Mouse (Mus musculus) intestine, embryonic 16.5 days (tissue): ENCODE measurements around the gene Serpina1d. TPM values are rescaled to one million over a fixed set of nuclear protein-coding genes. Genes with fewer than 3 reads are reported as not detected.

ENCODE experiments used
- polyA plus RNA-seq: library from polyadenylated mRNA; unstranded; fragments of >200 nt; fragmentation: Nextera tagmentation; extraction: Ambion mirVana; gene quantifications from 2 replicates; pipeline ENCODE4 v1.2.1, GENCODE M21; 2015

Serpina1d gene
- polyA plus RNA-seq, 1 experiment from 2014 or later = 18.2 TPM

Other genes with a start within 250 kb of the Serpina1d start
- gene Ppp4r4, start 241.3 kb downstream of the Serpina1d start, polyA plus RNA-seq = 0.76 TPM in 2 replicates
- gene Serpina10, start 142.1 kb downstream of the Serpina1d start, polyA plus RNA-seq = 1.3 and 1.9 TPM in 2 replicates
- 53.8 and 90.3 TPM in 2 replicates for gene Serpina6, start 116.4 kb downstream of the Serpina1d start, polyA plus RNA-seq
- 0.09 and 0.31 TPM in 2 replicates for gene Serpina16, start 97.5 kb downstream of the Serpina1d start, polyA plus RNA-seq
- gene Serpina1f, start 78.1 kb downstream of the Serpina1d start, polyA plus RNA-seq = 0.12 TPM in 1 of 2 replicates, not detected in the other
- gene Serpina1b, start 56.8 kb upstream of the Serpina1d start, polyA plus RNA-seq = 61.3 and 78.5 TPM in 2 replicates
- gene Serpina1a, start 90.0 kb upstream of the Serpina1d start, polyA plus RNA-seq = 35.7 and 38.3 TPM in 2 replicates
- gene Serpina1c, start 131.3 kb upstream of the Serpina1d start, polyA plus RNA-seq = 26.7 and 33.2 TPM in 2 replicates
- gene Serpina1e, start 185.4 kb upstream of the Serpina1d start, polyA plus RNA-seq = 49.8 and 59.2 TPM in 2 replicates
- 0.09 and 0.38 TPM in 2 replicates for gene Serpina11, start 216.4 kb upstream of the Serpina1d start, polyA plus RNA-seq
- 0.04 TPM in 1 of 2 replicates, not detected in the other for gene Serpina9, start 240.2 kb upstream of the Serpina1d start, polyA plus RNA-seq